31 mouse cellular contexts compared by ENCODE assay signal in genomic region chr2:76597521-76597920, GRCm38 (mm10). TPM values are rescaled to one million over a fixed set of nuclear protein-coding genes. Genes with fewer than 3 reads are reported as not detected.
A peak's percentile ranks its signal among the peaks of the same experiment; 100 is the strongest.
DNase-seq lines count a peak whose midpoint lies in the region; ATAC-seq and TF ChIP-seq lines count a peak whose summit lies in the region.
"Had no signal": no experiment of that assay in that cellular context is flagged by ENCODE, and none has a peak within 500 bp of the region (broad histone marks: within the 10 kb centered on the region; RNA-seq: fewer than 3 reads in every experiment).

No protein-coding gene starts in this region.

- no peaks in the 10 kb centered on the region for H3K27me3 ChIP-seq in embryonic facial prominence, embryonic 13.5 days
- H3K27me3 ChIP-seq in limb, embryonic 14.5 days (ENCODE audit: control insufficient read depth, insufficient read depth, low read length) = no peaks in the 10 kb centered on the region
- H3K27me3 ChIP-seq: CH12.LX; embryonic facial prominence, embryonic 15.5 days; forebrain, embryonic 12.5 days; forebrain, embryonic 15.5 days; heart, embryonic 13.5 days had no signal

- no peak for TF ChIP-seq POLR2A in limb, embryonic 14.5 days (IDR thresholded peaks at IDR 0.05; ENCODE audit: borderline replicate concordance, extremely low read depth, insufficient read depth, insufficient read length)

- no peak overlapping the region for H3K27ac ChIP-seq in embryonic facial prominence, embryonic 13.5 days
- H3K27ac ChIP-seq in limb, embryonic 14.5 days (replicated peaks; ENCODE audit: low read depth, low read length) = no peak overlapping the region
- H3K27ac ChIP-seq: embryonic facial prominence, embryonic 15.5 days; forebrain, embryonic 12.5 days; forebrain, embryonic 15.5 days; heart, adult 2 months; heart, embryonic 10.5 days; heart, embryonic 13.5 days; hindbrain, embryonic 14.5 days; hindbrain, postnatal 0 days had no signal

- H3K36me3 ChIP-seq in embryonic facial prominence, embryonic 13.5 days = peaks cover 7% of the 10 kb centered on the region; the same call in 1 of the 2 replicates
- H3K36me3 ChIP-seq in limb, embryonic 14.5 days (ENCODE audit: control insufficient read depth, insufficient read depth, low read length) = peaks cover 7% of the 10 kb centered on the region
- H3K36me3 ChIP-seq: forebrain, embryonic 12.5 days; G1E; heart, embryonic 10.5 days had no signal

- H3K4me3 ChIP-seq in embryonic facial prominence, embryonic 13.5 days = no peak overlapping the region
- no peak overlapping the region for H3K4me3 ChIP-seq in limb, embryonic 14.5 days (replicated peaks; ENCODE audit: low read length)
- H3K4me3 ChIP-seq: embryonic facial prominence, embryonic 15.5 days; forebrain, embryonic 12.5 days; forebrain, embryonic 15.5 days; heart, adult 2 months; heart, embryonic 10.5 days; heart, embryonic 13.5 days had no signal

- H3K4me2 ChIP-seq in embryonic facial prominence, embryonic 13.5 days = 0 out of 2 replicates have a peak overlapping the region, but pooled peaks have one; percentile 20
- H3K4me2 ChIP-seq in limb, embryonic 14.5 days (replicated peaks; ENCODE audit: low read depth, low read length, severe bottlenecking) = no peak overlapping the region
- H3K4me2 ChIP-seq: embryonic facial prominence, embryonic 15.5 days; forebrain, embryonic 12.5 days; forebrain, embryonic 15.5 days; heart, embryonic 13.5 days; hindbrain, embryonic 14.5 days had no signal

- WGBS in embryonic facial prominence, embryonic 13.5 days = 41% methylated on average over 11 of the region's 11 CpGs
- WGBS in limb, embryonic 14.5 days = 53% methylated on average over 11 of the region's 11 CpGs

- H3K9me3 ChIP-seq in embryonic facial prominence, embryonic 13.5 days = no peaks in the 10 kb centered on the region
- no peaks in the 10 kb centered on the region for H3K9me3 ChIP-seq in limb, embryonic 14.5 days (ENCODE audit: control insufficient read depth, low read length)
- H3K9me3 ChIP-seq: embryonic facial prominence, embryonic 15.5 days; forebrain, embryonic 12.5 days; forebrain, embryonic 15.5 days; G1E; heart, embryonic 10.5 days; heart, embryonic 13.5 days had no signal

- peak; percentile 21 for DNase-seq in adrenal gland, postnatal 14 days
- no peak for DNase-seq in adrenal gland, adult (ENCODE audit: inconsistent age in 2 of 2, low spot score in 1 of 2)
- peak; percentile 16 for DNase-seq in 3T3-L1 (ENCODE audit: low read depth, low spot score)
- peak; percentile 57 for DNase-seq in limb, embryonic 14.5 days (ENCODE audit: low spot score)
- DNase-seq in right cerebral cortex, postnatal 14 days = no peak
- DNase-seq in lung, adult 18-20 months = no peak
- DNase-seq: adrenal gland, postnatal 10 days; B cell, adult 2 months; cerebellum, adult 11-12 months; cerebellum, adult 9-10 months; cerebellum, postnatal 14 days; gastrocnemius, postnatal 10 days; gastrocnemius, postnatal 36 days; heart, adult 2 months; heart, postnatal 14 days; heart, postnatal 4 days had no signal

- H3K4me1 ChIP-seq in embryonic facial prominence, embryonic 13.5 days = peaks cover 7% of the 10 kb centered on the region; the same call in 1 of the 2 replicates
- no peaks in the 10 kb centered on the region for H3K4me1 ChIP-seq in limb, embryonic 14.5 days (ENCODE audit: control insufficient read depth, insufficient read depth, low read length)
- H3K4me1 ChIP-seq: forebrain, embryonic 12.5 days; forebrain, embryonic 15.5 days; heart, embryonic 10.5 days; heart, embryonic 13.5 days had no signal

- no peak for ATAC-seq in embryonic facial prominence, embryonic 13.5 days (ENCODE audit: insufficient number of reproducible peaks, insufficient read depth, low FRiP score, low TSS enrichment, low read depth)
- peak; percentile 78 for ATAC-seq in limb, embryonic 14.5 days (ENCODE audit: low FRiP score, low read depth)
- ATAC-seq: activated CD4-positive, CD25-positive, alpha-beta regulatory T cell, adult 4 months; forebrain, embryonic 15.5 days; hindbrain, postnatal 0 days; inflammation-experienced regulatory T-cells, adult 6 months; intestine, embryonic 16.5 days had no signal

- H3K9ac ChIP-seq in embryonic facial prominence, embryonic 13.5 days = no peak overlapping the region
- no peak overlapping the region for H3K9ac ChIP-seq in limb, embryonic 14.5 days (ENCODE audit: low read depth, low read length, severe bottlenecking)
- H3K9ac ChIP-seq: embryonic facial prominence, embryonic 15.5 days; forebrain, embryonic 12.5 days; forebrain, embryonic 15.5 days; heart, embryonic 13.5 days; hindbrain, embryonic 14.5 days had no signal

RNA-seq across cellular contexts. Expression of gene Prkra, which starts 50.3 kb away (rescaled TPM):
- 25.9 and 26.8 TPM in 2 replicates for total RNA-seq in adrenal gland, postnatal 14 days (2021)
- 76.8 and 78.1 TPM in 2 replicates for polyA plus RNA-seq in embryonic facial prominence, embryonic 13.5 days (2015; fragmentation: Nextera tagmentation; extraction: Ambion mirVana)
- 55.2 and 60.8 TPM in 2 replicates for polyA plus RNA-seq in limb, embryonic 14.5 days (2012; rRNA removed)
- polyA plus RNA-seq in limb, embryonic 14.5 days (2014; fragmentation: Nextera tagmentation; extraction: Ambion mirVana) = 61.3 and 70.2 TPM in 2 replicates

RNA-seq across cellular contexts. Expression of gene Pjvk, which starts 50.8 kb away (rescaled TPM):
- total RNA-seq in adrenal gland, postnatal 14 days (2021) = not detected in 2 replicates
- polyA plus RNA-seq in embryonic facial prominence, embryonic 13.5 days (2015; fragmentation: Nextera tagmentation; extraction: Ambion mirVana) = 0.45 TPM in 1 of 2 replicates, not detected in the other
- 0.47 and 0.83 TPM in 2 replicates for polyA plus RNA-seq in limb, embryonic 14.5 days (2012; rRNA removed)
- polyA plus RNA-seq in limb, embryonic 14.5 days (2014; fragmentation: Nextera tagmentation; extraction: Ambion mirVana) = 0.22 TPM in 1 of 2 replicates, not detected in the other
- total RNA-seq: CH12.LX; gastrocnemius, adult 18-20 months; gastrocnemius, postnatal 10 days; gastrocnemius, postnatal 36 days; granulocyte monocyte progenitor cell, adult 5-6 weeks; heart, adult 2 months; heart, postnatal 4 days had no signal
- polyA plus RNA-seq: activated CD4-positive, CD25-positive, alpha-beta regulatory T cell, adult 4 months; G1E; heart, embryonic 13.5 days; inflammation-experienced regulatory T-cells, adult 6 months; intestine, embryonic 16.5 days had no signal

Comparison
In these comparisons a context has a peak if more than half of its experiments do, and no peak if none do; other contexts are left out.
1. DNase-seq: peak in adrenal gland, postnatal 14 days (single experiment), 3T3-L1 (single experiment) and limb, embryonic 14.5 days (single experiment); none in adrenal gland, adult (0 of 2), right cerebral cortex, postnatal 14 days (single experiment) and lung, adult 18-20 months (0 of 2).